Mouse (Mus musculus): ENCODE data around the gene Hfe2.

Gene Hfe2

DNA sequence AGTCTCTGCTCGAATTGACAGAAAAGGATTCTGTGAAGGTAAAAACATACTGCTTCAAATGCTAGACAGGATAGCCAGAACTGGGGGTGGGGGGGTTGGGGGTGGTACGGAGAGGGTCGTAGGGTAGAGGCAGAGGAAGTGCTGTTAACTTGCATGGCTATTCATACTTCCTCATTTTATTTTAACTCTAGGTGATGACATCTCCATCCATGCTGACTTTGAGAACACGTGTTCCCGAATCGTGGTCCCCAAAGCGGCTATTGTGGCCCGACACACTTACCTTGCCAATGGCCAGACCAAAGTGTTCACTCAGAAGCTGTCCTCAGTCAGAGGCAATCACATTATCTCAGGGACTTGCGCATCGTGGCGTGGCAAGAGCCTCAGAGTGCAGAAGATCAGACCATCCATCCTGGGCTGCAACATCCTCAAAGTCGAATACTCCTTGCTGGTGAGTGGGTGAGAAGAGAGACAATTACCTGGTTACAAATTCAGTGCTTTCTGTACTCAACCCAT, 34.5 kb downstream of the Hfe2 start:
- DNase-seq = no peak

DNA sequence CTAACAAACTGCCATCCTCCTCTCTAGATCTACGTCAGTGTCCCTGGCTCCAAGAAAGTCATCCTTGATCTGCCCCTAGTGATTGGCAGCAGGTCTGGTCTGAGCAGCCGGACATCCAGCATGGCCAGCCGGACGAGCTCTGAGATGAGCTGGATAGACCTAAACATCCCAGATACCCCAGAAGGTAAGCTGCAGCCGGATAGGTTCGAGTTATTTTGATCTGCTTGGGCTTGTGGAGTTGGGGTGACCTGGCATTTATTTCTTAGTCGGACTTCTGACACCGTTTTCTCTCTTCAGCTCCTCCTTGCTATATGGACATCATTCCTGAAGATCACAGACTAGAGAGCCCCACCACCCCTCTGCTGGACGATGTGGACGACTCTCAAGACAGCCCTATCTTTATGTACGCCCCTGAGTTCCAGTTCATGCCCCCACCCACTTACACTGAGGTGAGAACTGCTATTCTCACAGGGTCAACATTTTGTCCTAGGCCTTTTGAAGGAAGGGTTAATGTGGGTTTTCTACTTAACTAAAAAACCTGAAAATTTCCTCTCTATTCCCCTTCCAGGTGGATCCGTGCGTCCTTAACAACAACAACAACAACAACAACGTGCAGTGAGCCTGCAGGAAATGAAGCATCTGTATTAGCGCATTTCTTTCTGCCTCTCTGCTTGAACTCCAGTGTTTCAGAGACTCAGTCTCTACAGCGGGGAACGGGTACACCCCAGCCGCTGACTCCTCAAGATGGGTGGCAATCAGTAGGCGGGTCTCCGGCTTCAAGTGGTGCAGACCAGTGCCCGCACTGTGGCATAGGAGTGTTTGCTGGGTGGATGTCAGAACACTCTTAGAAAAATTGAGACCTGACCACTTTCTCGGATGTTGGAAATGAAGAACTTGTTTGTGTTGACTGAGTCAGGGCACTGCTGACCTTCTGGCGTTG, 35.2 kb downstream of the Hfe2 start:
- no peak for DNase-seq

DNA sequence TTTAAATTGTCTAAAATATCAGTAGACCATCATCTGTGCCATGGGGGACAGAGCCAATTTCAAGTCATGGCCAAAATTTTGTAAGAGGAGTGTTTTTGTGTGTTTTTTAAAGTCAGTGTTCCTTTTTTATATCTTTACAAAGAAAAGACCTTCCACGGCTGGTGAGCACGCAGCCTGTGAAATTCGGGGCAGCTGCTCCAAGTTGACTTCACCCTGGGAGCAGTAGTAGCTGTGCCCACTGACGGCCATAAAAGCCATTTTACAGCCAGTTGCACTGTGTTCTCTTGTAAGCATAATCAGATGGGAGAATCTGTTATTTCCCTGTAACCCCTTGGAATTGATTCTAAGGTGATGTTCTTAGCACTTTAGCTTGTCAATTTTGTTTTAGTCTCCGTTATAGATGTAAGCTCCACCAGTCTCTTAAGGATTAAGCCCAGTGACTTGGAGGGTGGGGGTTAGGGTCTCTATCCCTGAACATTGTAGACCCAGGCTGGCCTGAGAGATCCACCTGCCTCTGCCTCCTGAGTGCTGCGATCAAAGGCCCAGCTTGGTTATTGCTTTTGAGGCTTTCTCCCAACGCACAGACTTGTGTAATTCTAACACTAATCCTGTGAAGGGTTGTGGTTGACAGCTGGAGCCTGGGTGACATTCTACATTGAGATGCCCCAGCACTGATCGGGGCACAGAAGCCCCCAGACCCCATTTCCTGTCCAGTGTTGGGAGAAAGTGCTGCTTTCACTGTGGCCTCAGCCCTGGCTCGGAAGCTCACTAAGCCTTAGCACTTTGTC, 36.1 kb downstream of the Hfe2 start:
- no peak for DNase-seq

DNA sequence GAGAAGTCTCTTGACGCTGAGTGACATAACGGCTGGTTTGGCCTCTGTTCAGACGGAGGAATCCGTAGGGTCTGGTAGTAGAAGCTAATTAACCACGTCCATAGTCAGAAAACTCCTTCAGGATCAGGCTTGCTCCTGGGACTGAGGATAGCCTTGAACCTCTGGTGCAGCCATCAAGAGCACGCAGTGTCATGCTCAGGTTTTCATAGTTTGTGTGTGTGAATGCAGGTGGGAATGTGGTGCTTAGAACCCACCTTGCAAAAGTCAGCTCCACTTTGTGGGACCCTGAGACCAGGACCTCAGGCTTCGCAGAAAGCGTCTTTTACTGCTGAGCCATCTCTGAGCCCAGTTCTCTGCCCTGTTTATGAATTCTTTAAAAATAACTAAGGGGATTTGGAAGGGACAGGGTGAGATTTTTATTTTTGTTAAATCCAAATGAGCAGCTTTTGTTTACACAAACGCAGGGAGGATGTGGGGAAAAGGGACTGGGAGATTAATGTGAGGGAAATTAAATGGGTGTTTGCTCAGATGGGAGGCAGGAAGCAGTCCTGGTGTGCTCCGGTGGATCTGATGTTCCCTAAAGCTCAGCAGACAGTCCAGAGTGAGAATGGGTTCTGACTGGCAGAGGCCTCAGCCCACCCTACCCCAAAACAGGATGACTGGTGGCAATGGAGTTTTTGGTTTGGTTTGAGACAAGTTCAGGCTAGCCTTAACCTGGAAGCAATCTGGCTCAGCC, 37.1 kb downstream of the Hfe2 start:
- DNase-seq = no peak

DNA sequence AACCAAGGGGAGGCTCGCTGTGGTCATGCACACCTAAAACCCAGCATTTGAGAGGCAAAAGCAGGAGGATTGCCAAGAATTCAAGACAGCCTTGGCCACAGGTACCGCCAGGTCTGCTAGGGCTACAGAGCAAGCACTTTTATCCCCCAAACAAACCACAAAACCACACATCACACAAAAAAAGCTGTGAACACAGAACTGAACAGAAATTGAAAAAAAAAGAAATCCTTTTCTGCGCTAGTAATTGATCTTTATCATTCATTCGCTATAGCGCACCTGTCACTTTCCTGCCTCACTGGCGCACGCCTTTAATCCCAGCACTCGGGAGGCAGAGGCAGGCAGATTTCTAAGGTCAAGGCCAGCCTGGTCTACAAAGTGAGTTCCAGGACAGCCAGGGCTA, 38.3 kb downstream of the Hfe2 start:
- no peak for DNase-seq

DNA sequence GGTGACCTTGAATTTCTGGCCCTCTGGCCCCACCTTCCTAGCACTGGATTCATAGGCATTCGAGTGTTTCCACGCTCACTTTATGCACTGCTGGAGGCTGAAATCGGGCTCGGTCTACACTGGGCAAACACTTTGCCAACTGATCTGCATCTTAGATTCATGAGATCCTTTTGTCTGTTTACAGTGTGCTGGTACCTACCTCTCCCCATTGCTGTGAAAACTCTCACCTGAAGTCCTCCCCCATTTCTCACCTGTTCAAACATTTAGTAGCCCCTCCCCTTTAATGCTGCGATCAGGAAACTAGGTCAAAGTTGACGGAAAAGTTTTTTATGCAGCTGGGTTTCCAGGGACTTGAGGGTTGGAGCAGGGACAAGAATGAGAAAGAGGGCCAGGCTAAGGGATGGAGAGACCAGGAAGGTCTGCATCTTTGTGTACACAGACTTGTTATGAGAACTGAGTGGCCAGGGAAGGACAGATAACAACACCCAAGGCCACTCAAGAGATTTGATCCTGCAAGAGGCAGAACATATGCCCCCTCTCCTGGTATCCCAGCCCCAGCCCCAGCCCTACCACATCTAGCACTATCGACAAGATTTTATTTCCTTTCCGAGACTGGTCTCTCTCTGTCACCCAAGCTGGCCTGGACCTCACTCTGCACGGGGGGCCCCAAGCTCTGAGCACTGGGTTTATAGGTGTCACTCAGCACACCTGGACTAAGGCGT, 39.1 kb downstream of the Hfe2 start:
- no peak for DNase-seq

DNA sequence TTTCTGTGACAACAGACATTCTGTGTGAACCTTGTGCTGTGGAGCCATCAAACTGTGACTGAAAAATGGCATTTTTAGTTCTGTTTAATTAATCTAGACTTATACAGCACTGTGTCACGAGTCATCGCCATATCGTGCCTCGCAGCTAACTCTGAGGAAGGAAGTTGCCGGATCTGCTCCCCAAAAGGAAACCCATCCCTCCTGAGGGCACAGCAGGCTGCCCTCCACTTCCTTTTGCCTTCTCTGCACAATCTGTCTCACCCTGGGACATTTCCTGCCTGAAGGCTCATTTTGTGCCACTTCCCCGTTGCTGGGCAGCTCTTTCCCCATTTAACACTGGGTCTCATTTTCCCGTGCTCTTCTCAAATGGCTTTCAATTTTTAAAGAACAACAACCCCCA, 39.7 kb downstream of the Hfe2 start:
- DNase-seq = peak; percentile 49 to 62

DNA sequence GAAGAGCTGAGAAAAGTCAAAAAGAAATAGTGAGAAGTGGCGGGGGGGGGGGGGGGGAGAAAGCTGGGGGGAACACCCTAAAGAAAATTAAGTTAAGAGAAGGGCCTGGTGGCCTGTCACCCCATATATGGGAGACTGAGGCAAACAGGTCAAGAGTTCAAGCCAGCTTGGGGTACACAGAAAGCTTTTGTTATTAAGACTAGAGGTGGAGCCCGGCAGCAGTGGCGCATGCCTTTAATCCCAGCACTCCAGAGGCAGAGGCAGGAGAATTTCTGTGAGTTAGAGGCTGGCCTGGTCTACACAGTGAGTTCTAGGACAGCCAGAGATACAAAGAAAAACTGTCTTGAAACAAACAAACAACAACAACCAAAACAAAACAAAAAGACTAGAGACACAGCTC, 40.1 kb downstream of the Hfe2 start:
- no peak for DNase-seq

DNA sequence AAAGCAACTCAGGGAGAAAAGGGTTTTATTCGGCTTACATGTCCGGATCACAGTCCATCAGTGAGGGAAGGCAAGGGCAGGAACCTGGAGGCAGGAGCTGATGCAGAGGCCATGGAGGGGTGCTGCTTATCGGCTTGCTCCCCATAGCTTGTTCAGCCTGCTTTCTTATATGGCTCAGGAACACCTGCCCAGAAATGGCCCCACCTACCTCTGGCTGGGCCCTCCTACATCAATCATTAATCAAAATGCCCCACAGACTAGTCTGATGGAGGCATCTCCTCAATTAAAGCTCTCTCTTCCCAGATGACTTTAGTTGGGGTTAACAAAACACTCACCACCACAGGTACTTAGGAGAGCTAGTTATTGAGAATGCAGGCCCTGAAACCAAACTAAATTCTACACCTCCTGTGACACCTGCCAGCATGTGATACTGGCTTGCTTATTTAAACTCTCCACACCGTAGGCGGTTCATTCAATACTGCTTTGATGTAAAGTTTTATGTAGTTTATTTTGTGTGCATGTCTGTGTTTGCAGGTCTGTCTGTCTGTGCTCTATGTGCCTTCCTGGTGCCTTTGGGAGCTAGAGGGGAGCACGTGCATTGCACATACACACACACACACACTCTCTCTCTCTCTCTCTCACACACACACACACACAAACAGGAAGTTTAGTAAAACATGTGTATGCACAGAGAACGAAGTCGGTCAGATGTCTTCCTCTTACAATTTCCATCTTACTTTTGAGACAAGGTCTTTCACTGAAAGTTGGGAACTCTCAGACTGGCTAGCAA, 41.9 kb downstream of the Hfe2 start:
- no peak for DNase-seq

DNA sequence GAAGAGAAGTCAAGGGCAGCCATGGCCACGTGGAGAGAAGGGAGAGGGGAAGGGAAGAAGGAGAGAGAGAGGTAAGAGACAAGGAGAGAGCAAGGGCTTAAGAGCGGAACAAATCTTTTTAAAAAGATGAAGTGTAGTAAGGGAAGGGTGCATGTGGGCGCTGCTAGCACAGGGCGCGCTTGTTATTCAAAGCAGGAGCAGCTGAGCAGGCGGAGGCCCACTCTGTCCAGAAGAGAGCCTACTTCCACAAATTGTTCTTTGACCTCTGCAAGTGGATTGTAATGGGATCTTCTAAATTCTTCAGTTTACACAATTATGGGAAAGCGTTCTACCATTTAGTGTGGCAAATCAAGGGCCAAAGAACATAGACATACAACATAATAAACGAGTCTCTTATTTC, 43.6 kb downstream of the Hfe2 start:
- no peak for DNase-seq

DNA sequence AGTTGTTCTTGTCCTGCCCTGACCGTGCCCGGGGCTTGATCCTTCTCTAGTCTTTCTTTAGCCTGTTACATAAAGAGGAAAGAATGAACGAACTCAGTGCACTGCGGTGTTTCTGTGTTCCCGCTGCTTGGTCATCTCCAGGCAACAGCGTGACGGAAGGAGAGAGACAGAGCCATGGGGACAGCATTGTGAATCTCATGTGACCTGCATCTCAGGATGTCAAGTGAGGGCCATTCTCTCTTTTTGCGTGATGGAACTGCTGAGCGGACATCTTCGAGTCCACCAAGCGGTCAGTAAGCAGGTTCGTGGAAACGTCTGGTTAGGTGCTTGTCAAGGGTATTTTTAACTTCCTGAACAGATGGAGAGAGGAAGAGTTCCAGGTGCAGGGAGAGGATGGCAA, 44.5 kb downstream of the Hfe2 start:
- DNase-seq = no peak

DNA sequence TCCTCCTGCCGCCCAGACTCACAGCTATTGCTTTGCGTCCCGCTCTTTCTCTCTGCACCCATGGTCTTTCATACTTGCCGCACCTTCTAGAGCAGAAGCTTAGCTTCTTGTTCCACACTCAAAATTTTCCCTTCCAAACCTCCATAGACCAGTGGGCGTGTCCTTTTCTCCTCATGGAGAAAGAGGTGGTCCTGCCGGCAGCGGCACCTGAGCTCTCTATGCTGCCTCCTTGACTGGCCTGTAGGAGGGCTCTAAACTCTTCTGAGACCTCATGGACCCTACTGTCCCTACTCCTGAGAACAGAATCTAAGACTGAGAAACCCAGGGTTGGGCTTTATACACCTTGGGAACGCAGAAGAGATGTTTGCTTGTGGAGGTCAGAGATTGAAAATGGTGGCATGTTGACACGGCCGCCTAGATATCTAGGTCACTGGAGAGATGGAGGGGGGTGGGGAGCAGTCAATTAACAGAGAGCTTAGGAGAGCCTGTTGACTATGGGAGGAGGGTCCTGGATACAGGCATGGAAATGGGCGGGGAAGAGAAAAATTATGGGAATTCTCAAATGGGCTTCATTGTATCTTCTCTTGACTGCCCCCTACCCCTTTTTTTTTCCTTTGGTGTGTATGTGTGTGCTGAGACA, 45.1 kb downstream of the Hfe2 start:
- no peak for DNase-seq

DNA sequence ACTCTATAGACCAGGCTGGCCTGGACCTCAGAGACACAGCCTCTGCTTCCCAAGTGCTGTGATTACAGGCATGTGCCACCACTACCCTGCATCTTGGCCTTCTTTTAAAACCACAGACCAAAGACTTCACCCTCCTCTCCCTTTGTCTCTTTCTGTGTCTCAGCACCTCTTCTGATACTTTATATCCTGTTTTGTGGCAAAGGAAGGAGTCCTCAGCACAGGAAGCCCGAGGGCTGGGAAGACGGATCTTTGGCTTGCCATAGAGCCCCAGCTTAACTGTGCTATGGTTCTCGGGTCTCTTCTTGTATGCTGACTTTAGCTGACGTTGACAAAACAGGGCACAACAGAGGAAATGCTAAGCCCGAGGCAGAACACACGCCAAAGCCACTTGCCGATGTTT, 45.7 kb downstream of the Hfe2 start:
- no peak for DNase-seq

DNA sequence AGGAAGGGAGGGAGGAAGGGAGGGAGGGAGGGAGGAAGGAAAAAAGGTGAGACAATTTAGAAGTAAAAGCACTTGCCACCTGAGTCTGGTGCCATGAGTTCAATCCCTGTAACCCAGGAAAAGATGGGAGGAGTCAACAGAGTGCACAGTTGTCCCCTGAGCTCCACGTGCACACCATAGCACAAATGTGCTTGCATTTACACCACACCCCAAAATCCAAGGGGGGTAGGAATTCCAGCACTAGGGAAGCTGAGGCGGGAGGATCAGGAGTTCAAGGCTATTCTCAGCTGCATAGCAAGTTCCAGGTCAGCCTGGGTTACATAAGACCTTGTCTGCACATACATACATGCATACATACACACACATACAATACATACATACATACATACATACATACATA, 46.4 kb downstream of the Hfe2 start:
- DNase-seq = no peak

DNA sequence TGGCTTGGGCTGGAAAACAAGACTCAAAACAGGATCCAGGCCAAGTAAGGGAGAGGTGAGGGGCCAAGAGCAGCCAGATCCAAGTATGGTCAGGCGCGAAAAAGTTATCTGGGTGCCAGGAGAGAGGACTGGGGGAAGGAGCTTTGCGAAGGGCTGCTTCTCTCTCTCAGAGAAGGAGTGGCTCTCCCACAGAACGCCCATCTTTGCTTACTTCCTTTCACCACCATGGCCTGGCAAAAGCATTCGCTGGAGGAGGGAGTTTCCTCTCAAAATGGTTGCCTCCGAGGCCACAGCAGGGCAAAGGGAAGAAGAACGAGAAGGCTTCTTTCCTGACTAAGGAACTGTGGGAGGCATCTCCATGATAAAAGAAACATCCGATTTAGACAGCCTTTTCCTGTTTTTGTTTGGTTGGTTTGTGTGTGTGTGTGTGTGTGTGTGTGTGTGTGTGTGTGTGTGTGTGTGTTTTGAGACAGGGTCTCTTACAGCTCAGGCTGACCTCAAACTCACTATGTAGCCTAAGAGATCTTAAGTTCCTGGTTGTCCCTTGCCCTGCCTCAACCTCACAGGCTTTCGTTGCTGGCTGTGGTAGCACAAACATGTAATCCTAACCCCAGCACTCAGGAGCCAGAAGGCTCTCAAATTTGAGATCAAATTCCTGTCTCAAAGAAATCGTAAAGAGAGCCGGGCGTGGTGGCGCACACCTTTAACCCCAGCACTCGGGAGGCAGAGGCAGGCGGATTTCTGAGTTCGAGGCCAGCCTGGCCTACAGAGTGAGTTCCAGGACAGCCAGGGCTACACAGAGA, 47.1 kb downstream of the Hfe2 start:
- no peak for DNase-seq

DNA sequence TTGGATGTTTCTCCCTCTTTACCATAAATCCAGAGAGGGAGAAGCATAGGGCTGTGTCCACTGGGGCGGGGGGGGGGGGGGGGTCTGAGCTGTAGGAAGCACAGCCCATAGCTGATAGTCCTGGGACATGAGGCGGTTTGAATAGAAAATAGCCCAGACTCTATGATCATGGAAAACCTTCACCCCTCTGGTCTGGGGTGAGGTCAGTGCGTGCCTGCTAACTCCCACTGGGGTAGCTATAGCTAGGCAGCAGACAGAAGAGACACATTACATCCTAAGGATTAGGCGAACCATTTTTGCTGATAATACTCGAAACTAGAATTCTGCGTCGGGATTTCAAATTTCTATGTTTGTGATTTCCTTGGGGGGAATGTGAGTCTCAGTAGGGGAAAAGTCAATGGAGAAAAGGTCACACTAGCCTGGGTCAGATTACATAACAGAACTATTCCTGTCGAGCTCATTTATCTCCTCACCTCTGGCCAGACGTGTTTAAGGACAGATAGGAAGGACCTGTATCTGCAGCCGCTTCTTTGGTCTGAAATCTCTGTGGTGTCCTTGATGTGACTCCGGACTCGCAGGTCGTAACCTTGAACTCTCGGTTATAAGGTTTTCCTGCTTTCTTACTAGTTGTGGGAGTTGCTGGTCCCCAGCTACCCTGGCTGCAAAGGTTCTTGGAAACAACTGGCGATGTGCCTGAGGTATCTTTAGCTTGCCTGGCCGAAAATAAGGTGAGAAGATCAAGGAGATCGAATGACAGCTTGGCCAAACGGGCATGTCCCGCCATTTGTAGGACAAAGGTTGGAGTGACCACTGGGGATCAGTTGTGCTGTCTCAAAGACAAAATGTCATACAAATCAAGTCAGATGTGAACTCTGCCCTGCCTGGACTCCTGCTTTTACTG, 48.9 kb downstream of the Hfe2 start:
- DNase-seq = no peak

DNA sequence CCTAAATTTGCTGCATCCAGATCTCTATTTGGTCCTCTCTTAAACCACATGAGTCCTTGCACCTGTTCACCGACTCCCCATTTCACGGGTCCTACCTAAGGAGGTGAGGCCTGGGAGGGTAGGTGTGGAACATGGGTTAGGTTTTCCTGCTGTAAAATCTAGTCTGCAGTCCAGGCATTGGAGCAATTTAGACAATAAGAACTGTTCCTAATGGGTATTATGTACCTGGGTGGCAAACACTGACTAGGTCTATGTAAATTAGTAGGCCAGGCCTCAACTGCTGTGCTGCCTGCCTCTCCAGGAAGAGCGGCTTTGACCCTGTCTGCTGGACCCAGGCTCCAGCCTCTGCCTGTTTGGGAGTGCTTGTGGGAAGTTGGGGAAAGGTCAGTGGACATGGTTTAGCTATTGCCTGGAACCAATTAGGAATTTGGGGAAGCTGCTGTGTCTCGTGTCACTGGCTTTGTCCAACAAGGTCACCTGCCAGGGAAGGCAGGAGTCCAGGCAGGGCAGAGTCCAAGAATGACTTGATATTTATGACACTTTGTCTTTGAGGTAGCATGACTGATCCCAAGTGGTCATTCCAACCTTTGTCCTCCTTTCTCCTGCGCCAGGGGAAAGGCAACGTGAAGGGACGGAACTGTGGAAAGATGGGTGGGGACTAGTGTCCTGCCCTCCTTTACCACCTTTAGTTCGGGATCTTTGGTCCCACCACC, 50.5 kb downstream of the Hfe2 start:
- DNase-seq = no peak

DNA sequence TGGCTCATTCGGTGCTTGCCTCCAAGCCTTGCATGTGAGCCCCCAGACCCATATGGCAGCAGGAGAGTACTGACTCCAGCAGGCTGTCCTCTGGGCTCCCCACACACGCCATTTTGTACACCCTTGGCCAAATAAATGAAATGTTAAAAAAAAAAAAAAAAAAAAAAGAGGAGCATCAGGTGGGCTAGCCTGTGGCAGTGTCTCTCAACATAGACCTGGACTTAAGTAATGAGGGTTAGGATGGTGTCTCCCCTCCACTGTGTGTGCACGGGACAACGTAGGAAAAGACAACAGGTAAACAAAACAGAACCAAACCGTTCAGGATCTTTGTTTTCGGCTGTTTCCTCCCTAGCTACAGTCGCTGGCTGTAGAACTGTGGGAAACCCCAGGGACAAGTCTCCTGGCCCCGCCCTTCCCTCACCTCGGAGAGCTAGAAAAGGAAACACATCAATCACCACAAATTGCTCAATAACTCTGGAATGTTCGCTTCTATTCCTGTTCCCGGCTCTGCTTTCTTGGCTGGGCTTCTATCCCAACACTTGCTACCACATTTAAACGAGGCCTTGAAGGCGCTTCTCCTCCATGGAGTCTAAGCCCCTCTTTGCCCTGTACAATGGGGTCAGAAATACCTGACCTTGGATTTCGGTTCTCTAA, 51.2 kb downstream of the Hfe2 start:
- no peak for DNase-seq
